ENCODE assay signal across 9 mouse cellular contexts in genomic region chr15:86134941-86135783, GRCm38 (mm10). TPM values are rescaled to one million over a fixed set of nuclear protein-coding genes. Genes with fewer than 3 reads are reported as not detected.
DNase-seq lines count a peak whose midpoint lies in the region; ATAC-seq and TF ChIP-seq lines count a peak whose summit lies in the region.
"Had no signal": no experiment of that assay in that cellular context is flagged by ENCODE, and none has a peak within 500 bp of the region (broad histone marks: within the 10 kb centered on the region; RNA-seq: fewer than 3 reads in every experiment).

No protein-coding gene starts in this region.

- no peak overlapping the region for H3K4me2 ChIP-seq in heart, postnatal 0 days (ENCODE audit: low read depth, low read length)
- H3K4me2 ChIP-seq in liver, embryonic 16.5 days (ENCODE audit: low read depth, low read length) = no peak overlapping the region
- no peak overlapping the region for H3K4me2 ChIP-seq in neural tube, embryonic 13.5 days

- H3K9me3 ChIP-seq in heart, postnatal 0 days (replicated peaks; ENCODE audit: control insufficient read depth, low read length) = no peaks in the 10 kb centered on the region
- no peaks in the 10 kb centered on the region for H3K9me3 ChIP-seq in liver, embryonic 16.5 days (replicated peaks; ENCODE audit: control insufficient read depth, low read length)
- H3K9me3 ChIP-seq in neural tube, embryonic 13.5 days = no peaks in the 10 kb centered on the region

- TF ChIP-seq EP300 in heart, postnatal 0 days (IDR thresholded peaks at IDR 0.05; ENCODE audit: low read depth) = no peak

- whole genome bisulfite sequencing in heart, postnatal 0 days = 35% methylated on average over 18 of the region's 18 CpGs
- whole genome bisulfite sequencing in liver, embryonic 16.5 days (ENCODE audit: insufficient replicate concordance) = 44% methylated on average over 18 of the region's 18 CpGs
- WGBS in neural tube, embryonic 13.5 days = 40% methylated on average over 18 of the region's 18 CpGs

- no peak for TF ChIP-seq POLR2A in bone marrow macrophage, adult 2 months (IDR thresholded peaks at IDR 0.05; ENCODE audit: borderline replicate concordance, low read depth, low read length)
- no peak for TF ChIP-seq POLR2A in testis, adult 2 months (IDR thresholded peaks at IDR 0.05; ENCODE audit: control insufficient read depth, low read depth, low read length)

- H3K36me3 ChIP-seq in heart, postnatal 0 days (replicated peaks; ENCODE audit: control insufficient read depth, insufficient read depth, low read length) = peaks cover 70% of the 10 kb centered on the region
- H3K36me3 ChIP-seq in liver, embryonic 16.5 days (ENCODE audit: control insufficient read depth, insufficient read depth) = peaks cover 9% of the 10 kb centered on the region
- peaks cover 70% of the 10 kb centered on the region for H3K36me3 ChIP-seq in neural tube, embryonic 13.5 days
- H3K36me3 ChIP-seq in testis, adult 2 months (ENCODE audit: control insufficient read depth, insufficient read depth, low read length) = no peaks in the 10 kb centered on the region

- DNase-seq in CD4-positive, CD25-positive, alpha-beta regulatory T cell, adult 2 months (ENCODE audit: low read depth, low spot score) = peak; percentile 86
- DNase-seq in heart, postnatal 0 days (ENCODE audit: low spot score) = peak; percentile 70
- DNase-seq in kidney, postnatal 25 days = peak; percentile 86 to 93

- no peaks in the 10 kb centered on the region for H3K27me3 ChIP-seq in heart, postnatal 0 days (ENCODE audit: control insufficient read depth, insufficient read depth, low read length)
- no peaks in the 10 kb centered on the region for H3K27me3 ChIP-seq in liver, embryonic 16.5 days (ENCODE audit: control insufficient read depth, insufficient read depth, low read depth, low read length)
- no peaks in the 10 kb centered on the region for H3K27me3 ChIP-seq in neural tube, embryonic 13.5 days
- no peaks in the 10 kb centered on the region for H3K27me3 ChIP-seq in testis, adult 2 months (ENCODE audit: control insufficient read depth, insufficient read depth, low read length)

- ATAC-seq in erythroblast, adult 5-6 weeks (replicated peaks; ENCODE audit: low FRiP score, poor library complexity, severe bottlenecking) = peak; percentile 72
- ATAC-seq in heart, postnatal 0 days (ENCODE audit: insufficient read depth, low read depth) = peak; percentile 37
- 0 out of 2 replicates have a peak, but pooled peaks have one; percentile 18 for ATAC-seq in liver, embryonic 16.5 days (ENCODE audit: low read depth)
- ATAC-seq in neural tube, embryonic 13.5 days (ENCODE audit: low read depth) = peak; percentile 41

- no peak overlapping the region for H3K4me3 ChIP-seq in bone marrow macrophage, adult 2 months (ENCODE audit: insufficient read depth, low read length)
- H3K4me3 ChIP-seq in heart, postnatal 0 days (ENCODE audit: low read depth, low read length) = no peak overlapping the region
- no peak overlapping the region for H3K4me3 ChIP-seq in liver, embryonic 16.5 days (ENCODE audit: low read depth, low read length)
- no peak overlapping the region for H3K4me3 ChIP-seq in neural tube, embryonic 13.5 days
- no peak overlapping the region for H3K4me3 ChIP-seq in testis, adult 2 months (ENCODE audit: control insufficient read depth, low read depth, low read length)
- H3K4me3 ChIP-seq: erythroblast, embryonic 14.5 days had no signal

- no peak overlapping the region for H3K27ac ChIP-seq in bone marrow macrophage, adult 2 months (ENCODE audit: insufficient read depth, low read depth, low read length)
- no peak overlapping the region for H3K27ac ChIP-seq in heart, postnatal 0 days (ENCODE audit: low read depth)
- H3K27ac ChIP-seq in liver, embryonic 16.5 days (ENCODE audit: low read length) = no peak overlapping the region
- peak overlapping the region; percentile 69 for H3K27ac ChIP-seq in neural tube, embryonic 13.5 days (replicated peaks)
- H3K27ac ChIP-seq in testis, adult 2 months (ENCODE audit: control insufficient read depth, insufficient read depth, low read depth, low read length) = no peak overlapping the region

- no peaks in the 10 kb centered on the region for H3K4me1 ChIP-seq in bone marrow macrophage, adult 2 months (ENCODE audit: control insufficient read depth, insufficient read depth, low read length)
- H3K4me1 ChIP-seq in heart, postnatal 0 days (ENCODE audit: control insufficient read depth, insufficient read depth) = no peaks in the 10 kb centered on the region
- H3K4me1 ChIP-seq in liver, embryonic 16.5 days (ENCODE audit: control insufficient read depth, low read depth, low read length) = no peaks in the 10 kb centered on the region
- H3K4me1 ChIP-seq in neural tube, embryonic 13.5 days (replicated peaks) = peaks cover 12% of the 10 kb centered on the region
- H3K4me1 ChIP-seq in testis, adult 2 months (ENCODE audit: control insufficient read depth, insufficient read depth, low read length) = no peaks in the 10 kb centered on the region

- H3K9ac ChIP-seq in heart, postnatal 0 days (replicated peaks; ENCODE audit: low read depth, low read length) = no peak overlapping the region
- no peak overlapping the region for H3K9ac ChIP-seq in liver, embryonic 16.5 days (ENCODE audit: low read depth, low read length)
- peak overlapping the region; percentile 31; the same call in 1 of the 2 replicates for H3K9ac ChIP-seq in neural tube, embryonic 13.5 days

- peak; percentile 82 for TF ChIP-seq CTCF in bone marrow macrophage, adult 2 months (IDR thresholded peaks at IDR 0.05; ENCODE audit: low read depth, low read length)
- TF ChIP-seq CTCF in heart, postnatal 0 days (IDR thresholded peaks at IDR 0.05; ENCODE audit: low read depth) = peak; percentile 97
- peak; percentile 69; the same call in 1 of the 2 replicates for TF ChIP-seq CTCF in testis, adult 2 months (IDR thresholded peaks at IDR 0.05; ENCODE audit: control insufficient read depth, insufficient read depth, insufficient replicate concordance, low read depth, low read length)

RNA-seq across cellular contexts. Expression of gene Cerk, which starts 50.8 kb away (rescaled TPM):
- 103 and 111 TPM in 2 replicates for polyA plus RNA-seq in bone marrow macrophage, adult 2 months (2012; ENCODE audit: insufficient read depth, insufficient read length, missing spikeins)
- 7.1 and 7.9 TPM in 2 replicates for total RNA-seq in erythroblast, adult 5-6 weeks (2015; ENCODE audit: low replicate concordance)
- total RNA-seq in erythroblast, adult 5-6 weeks (2017; ENCODE audit: low replicate concordance) = 7.9 and 9.8 TPM in 2 replicates
- 25.3 and 28.2 TPM in 2 replicates for total RNA-seq in heart, postnatal 0 days (2014; rRNA removed; ENCODE audit: low replicate concordance)
- polyA plus RNA-seq in heart, postnatal 0 days (2015; fragmentation: Nextera tagmentation; extraction: Ambion mirVana) = 12.1 and 14.5 TPM in 2 replicates
- 4.7 and 4.8 TPM in 2 replicates for polyA plus RNA-seq in liver, embryonic 16.5 days (2015; fragmentation: Nextera tagmentation; extraction: Ambion mirVana)
- polyA plus RNA-seq in neural tube, embryonic 13.5 days (2015; fragmentation: Nextera tagmentation; extraction: Ambion mirVana) = 30.4 and 31.4 TPM in 2 replicates
- polyA plus RNA-seq in testis, adult 2 months (2012; rRNA removed) = 61.5 and 61.7 TPM in 2 replicates

Comparison
In these comparisons a context has a peak if more than half of its experiments do, and no peak if none do; other contexts are left out.
1. ATAC-seq: peak in every context shown above with its lines; median percentile 72 in erythroblast, adult 5-6 weeks; 41 in neural tube, embryonic 13.5 days; 37 in heart, postnatal 0 days; 18 in liver, embryonic 16.5 days.